Mouse (Mus musculus) cerebellum, postnatal 25 days (tissue): Measurements from ENCODE around the gene Rap1b.
A peak's percentile ranks its signal among the peaks of the same experiment; 100 is the strongest.

ENCODE experiments used
- DNase-seq, 2 experiments: peaks; one replicate each; pipeline ENCODE4 v3.0.0; 2021; ENCODE audit warnings: mixed read lengths in 2 of 2

Gene Rap1b

DNA sequence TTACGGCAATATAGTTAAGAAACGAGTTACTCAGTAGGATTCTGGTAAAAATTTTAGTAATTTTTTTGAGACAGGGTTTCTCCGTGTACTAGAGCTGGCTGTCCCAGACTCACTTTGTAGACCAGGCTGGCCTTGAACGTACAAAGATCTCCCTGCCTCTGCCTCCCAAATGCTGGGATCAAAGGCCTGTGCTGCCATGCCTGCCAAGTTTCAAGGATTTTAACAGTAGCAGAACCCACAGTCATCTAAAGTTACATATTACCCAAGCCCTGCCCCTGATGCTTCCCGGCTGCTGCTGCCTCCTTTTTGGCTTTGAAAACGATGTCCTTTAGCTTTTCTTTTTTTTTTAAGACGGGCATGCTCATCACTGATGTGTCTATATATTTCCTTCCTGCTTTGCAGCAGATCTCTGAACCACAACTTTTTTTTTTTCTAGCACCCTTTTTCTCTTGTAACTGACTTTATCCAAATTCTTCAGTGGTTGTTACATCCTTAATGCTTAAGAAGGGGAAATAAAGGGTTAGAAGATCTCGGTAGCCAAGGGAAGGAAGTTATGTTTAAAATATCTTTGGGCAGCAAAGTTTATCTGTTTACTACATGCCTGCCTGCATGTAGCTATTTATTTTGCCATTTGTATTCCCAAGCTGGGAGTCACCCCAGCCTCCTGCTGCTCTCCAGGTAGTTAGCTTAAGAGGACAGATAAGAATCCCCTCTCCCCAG lies 10.3 kb upstream of the Rap1b start:
- no peak for DNase-seq

DNA sequence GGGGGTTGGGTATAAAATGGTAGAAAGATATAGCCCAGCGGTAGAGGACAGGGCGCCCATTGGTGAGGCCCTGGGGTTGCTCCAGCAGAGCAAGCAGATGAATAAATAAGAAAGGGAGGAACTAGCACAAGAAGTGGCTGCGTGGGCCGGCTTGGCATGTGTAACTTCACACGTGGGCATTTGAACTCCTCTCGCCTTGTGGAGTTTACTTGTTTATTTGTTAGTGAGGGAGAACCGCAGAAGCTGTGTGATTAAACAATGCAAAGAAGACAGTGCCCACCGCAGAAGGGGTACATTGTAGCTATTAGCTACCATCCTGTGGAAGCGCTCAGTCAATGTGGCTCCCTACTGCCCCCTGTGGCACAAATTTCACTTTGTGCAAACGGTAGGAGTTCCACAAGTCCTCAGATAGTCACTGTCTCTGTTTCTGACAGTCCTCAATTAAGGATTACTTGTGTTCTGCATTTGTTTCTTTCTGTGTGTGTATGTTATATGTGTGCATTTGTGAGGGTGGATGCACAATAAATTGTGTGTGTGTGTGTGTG lies 6.9 kb upstream of the Rap1b start:
- DNase-seq = no peak

DNA sequence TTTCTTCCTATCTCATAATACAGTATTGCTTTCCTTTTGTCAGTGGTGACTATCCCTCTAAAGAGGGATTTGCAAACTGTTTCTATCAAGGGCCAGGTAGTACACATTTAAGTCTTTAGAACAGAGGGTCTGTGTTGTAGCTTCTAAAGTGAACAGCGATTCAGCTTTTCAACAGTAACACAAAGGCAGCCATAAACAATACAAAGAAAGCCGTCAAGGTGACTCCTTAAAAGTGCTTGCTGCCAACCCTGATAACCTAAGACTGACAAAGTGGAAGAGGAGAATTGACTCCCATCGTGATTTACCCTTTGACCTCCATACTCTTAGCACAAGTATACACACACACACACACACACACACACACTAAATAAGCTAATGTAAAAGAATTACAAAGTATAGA lies 3.1 kb upstream of the Rap1b start:
- no peak for DNase-seq

DNA sequence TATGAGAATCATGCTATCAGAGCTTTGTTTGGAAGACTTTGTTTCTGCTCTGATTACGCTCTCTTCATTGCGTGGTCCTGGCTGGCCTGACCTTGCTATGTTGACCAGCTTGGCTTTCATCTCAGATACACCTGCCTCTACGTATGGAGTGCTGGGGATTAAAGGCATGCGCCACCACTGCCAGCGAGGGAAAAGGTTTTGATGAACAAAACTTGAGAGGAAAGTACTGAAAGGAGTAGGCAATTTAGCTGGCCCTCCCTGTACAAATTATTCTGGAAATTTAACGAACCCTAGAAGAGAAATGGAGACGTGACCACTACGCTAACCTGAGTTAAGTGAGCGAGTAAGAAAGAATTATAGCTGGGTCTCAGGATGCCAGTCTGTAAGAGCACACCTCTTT lies 961 bp upstream of the Rap1b start:
- DNase-seq = peak in 1 of 2 experiments; percentile 15

DNA sequence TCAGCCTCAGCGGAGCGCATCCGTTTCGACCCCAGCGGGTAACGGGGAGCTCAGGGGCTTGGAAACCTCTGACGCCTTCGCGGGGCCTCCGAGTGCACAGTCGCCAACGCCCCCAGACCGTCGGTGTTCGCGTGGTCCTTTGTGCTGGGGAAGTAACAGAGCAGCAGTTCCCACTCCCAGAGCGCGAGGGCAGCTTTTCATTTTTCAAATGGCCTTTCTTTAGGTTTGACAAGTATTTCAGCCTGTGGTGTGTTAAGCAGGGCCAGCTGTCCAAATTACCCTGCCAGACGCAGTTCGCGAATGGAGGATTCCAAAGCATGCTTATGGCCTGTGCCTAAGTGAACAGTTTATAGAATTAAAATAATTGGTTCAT lies 411 bp upstream of the Rap1b start:
- no peak for DNase-seq

DNA sequence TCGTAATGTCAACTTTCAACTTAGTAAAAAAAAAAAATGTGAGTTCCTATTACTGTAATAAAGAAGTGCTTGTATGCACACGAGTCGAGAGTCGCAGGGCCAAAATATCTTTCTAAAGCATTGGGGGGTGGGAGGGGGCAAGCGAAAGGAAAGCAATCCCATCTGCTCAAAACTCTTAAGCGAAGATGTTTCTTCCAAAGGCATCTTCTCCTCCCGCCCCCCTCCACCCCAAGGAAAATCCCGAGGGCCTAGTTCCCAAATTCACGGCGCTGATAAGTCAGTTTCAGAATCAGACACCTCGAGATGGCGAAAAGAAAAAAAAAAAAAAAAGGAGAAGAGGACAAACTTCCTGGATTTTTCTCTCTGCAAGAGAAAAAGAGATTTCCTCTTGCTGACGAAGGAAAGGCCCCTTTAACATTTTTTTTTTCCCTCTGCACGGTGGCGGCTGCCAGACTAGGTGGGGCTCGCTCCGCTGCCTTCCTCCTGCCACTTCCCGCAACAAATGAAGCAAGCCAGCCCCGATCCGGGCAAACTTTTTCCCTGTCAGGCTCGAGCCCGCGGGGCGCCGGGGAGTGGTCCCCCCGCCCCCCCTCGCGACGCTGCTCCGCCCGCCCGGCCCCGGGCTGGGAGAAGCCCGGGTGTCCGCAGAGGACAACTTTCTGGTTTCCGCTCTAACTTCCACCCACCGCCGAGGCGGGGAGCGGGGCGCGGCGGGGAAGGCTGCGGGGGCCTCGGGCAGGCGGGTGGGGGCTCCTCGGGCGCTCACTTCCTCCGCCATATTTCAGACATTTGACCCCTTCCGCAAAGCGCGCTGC lies 846 bp downstream of the Rap1b start:
- peak; percentile 65 to 71 for DNase-seq

DNA sequence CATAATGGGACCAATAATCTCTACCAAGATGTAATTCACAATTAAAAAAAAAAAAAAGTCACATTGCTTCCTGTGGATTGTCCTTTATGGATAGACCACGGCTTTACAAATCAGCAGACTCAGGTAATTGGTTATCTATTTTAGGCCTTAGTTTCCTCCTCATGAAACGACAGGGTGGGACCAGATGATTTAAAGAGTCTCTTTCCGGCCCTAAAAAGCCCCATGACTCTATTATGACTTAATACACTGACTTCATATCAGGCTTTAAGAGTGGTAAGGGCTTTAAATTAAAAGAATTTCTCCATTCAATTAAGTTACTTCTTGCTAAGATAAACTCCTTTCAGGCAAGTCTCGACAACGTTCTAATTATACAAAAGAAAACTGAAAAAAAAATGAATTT lies 1.6 kb downstream of the Rap1b start:
- DNase-seq = no peak

DNA sequence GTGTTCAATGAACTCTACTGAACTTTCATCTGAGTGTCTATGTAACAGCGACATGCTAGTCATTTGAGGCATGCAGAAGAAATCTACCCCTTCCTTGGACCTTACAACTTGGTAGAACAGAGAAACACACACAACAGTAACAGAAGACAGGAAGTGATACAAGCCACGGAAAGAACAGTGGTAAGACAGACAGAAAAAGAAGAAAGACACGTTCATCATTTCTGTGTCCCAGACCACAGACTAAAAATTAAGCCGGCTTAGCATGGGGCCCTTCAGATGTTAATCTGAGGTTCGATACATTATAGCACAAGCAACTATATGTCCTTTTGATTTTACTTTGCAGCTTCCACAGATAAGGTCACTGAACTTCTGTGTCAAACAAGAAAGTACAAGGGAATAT lies 2.1 kb downstream of the Rap1b start:
- no peak for DNase-seq

DNA sequence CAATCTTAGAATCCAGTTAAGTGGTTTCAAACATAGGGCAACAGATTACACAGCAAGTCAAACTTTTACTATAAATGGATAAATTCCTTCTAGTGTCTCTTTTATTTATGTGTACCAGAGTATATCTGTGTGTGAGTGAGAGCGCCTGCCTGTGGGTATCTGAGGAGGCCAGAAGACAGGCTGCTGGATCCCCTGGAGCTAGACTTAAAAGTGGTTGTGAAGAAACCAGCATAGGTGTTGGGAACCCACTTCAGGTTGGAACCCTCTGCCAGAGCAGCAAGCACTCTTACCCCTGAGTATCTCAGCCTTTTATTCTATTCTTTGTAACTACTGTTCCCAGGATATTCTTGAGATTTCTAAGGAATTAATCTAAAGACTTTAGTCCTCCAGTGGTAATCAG lies 4.1 kb downstream of the Rap1b start:
- no peak for DNase-seq

DNA sequence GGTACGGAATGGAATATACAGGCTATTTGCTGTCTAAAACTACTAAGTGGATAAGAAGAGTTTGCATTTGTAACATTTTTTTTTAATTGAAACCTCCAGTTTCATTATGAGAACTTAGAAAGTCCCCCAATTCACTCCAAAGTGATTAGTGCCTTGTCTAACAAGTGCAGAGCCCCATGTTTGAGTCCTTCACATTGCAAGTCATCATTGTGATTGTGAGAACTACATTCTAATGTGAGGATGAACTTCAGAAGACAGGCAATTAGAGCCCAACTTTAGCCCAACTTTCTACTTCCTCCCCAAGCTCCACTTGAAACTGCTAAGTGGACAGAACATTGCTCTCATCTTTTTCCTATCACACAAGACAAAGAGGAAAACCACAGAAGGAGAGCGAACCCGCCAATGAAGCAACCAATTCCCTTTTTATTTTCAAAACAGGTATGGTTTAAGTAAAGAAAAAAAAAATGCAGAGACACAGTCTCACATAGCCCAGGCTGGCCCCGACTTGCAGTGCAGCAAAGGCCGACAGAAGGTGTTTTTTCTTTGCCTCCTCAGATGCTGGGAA lies 5.3 kb downstream of the Rap1b start:
- no peak for DNase-seq

DNA sequence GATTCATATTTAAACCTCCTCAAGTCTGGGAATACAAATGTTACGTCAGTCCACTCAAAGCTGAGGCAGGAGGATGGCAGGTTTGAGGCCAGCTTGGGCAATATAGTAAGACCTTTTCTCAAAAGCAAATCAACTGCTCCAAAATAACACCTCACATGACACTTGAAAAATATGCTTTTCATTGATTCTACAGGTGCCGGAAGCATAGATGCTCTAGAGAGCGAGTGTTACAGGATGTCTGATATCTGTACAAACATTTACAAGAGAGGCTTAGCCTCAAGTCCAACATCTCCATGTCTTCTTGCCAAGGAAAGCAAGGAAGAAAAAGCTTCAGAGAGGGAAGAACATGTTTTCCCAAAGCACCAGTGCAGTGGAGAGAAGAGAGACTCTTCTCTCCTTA lies 6.1 kb downstream of the Rap1b start:
- DNase-seq = no peak

DNA sequence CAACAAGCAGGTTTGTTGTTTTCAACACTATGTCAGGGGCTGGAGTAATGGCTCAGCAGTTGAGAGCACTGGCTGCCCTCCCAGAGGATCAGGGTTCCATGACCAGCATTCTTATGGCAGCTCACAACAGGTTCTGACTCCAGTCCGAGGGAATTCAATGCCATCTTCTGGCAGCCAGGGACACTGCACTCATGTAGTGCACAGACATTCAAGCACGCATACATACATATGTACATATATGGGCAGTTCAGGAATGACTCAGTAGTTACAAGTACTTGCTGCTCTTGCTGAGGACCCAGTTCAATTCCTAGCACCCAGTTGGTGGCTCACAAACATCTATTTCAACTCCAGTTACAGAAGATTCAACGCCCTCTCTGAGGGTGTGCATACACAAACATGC lies 6.9 kb downstream of the Rap1b start:
- no peak for DNase-seq

DNA sequence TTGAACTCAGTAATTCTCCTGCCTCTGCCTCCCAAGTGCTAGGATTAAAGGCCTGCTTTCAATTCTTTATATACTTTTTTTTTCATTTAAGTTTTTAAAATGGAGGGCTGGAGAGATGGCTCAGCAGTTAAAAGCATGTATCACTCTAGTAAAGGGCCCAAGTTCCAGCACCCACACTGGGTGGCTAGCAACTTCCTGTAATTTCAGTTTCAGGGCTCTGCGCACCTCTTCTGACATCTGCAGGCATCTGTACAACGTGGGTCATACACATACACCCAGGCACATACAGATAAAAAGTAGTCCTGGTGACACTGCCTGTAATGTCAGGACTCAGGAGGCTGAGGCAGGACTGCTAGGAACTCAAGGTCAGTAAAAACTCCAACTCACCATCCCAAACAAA lies 9.5 kb downstream of the Rap1b start:
- no peak for DNase-seq

DNA sequence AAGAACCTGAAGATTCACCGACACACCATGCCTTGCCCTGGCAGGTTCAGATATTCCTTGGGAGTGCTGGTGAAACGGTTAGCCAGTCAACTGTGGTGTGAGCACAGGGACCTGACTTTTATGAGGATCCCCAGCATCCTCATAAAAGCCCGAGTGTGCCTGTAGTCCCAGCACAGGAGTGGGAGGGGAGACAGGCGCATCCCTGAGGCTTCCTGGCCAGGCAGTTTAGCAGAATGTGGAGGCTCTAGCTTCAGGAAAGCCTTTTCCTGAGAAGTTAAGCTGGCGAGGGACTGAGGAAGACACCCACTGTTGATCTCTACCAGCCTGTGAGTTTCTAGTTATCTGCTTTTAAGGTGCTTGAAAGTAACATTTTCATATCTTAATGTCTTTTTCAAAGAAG lies 10.4 kb downstream of the Rap1b start:
- no peak for DNase-seq

DNA sequence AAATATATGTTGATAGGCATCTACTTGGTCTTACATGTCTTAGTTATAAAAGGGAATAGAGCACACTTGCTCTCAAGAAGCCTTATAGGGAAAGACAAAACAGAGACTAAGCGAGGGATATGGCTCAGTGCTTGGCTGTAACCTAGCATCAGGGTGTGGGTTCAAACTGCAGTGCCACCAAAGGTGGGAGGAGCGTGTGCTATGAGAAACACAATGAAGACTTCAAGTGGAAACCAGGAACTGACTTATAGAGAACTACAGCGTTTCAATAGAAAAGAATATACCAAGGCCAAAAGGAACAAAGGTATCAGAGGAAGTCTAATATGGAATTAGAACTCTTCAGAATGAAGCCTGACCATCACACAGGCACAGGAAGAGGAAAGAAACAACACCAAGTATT lies 15.0 kb downstream of the Rap1b start:
- no peak for DNase-seq

DNA sequence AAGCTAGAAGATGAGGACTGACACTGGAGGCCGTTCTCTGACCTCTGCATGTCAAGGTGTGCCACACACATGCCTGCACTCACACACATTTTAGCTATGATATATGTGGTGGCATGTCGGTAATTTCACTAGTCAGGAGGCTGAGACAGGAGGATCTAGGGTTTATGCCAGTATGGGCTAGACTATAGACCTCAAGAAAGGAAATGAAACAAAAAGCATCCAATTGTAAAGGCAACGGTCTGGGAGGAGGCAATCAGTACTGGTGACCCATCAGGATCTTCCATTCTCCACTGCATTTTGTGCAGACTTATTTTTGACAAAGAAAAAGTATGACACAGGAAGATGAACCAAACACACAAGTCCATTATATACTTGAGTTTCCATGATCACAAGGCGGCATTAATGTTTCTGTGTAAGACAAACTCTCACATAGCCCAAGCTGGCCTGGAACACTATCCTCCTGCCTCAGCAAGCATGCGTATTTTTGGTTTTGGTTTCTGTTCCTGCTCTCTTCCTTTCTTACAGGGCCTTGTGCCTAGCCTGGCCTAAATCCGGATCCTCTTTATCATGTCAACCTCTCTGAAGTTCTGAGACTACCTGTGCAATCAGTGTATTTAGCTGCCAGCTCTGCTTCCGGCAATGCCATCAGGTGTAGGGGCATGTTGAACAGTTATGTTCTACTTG lies 16.2 kb downstream of the Rap1b start:
- no peak for DNase-seq

DNA sequence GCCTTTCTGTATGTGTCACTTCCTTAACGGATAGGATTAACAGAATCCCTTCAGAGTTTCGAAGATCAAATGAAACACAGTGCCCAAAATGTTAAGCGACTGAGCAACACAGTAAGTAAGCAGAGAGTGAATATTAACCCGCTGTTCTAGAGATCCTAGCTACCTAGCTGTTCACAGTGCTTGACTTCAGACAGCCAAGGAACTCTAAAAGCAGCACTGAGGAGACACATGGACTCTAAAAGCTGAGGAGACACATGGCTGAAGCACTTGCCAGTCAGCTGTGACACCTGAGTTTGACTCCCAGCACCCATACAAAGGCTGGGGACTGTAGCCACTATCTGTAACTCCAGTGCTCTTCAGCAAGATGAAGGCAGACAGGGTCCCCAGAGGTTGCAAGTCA lies 16.8 kb downstream of the Rap1b start:
- DNase-seq = no peak

DNA sequence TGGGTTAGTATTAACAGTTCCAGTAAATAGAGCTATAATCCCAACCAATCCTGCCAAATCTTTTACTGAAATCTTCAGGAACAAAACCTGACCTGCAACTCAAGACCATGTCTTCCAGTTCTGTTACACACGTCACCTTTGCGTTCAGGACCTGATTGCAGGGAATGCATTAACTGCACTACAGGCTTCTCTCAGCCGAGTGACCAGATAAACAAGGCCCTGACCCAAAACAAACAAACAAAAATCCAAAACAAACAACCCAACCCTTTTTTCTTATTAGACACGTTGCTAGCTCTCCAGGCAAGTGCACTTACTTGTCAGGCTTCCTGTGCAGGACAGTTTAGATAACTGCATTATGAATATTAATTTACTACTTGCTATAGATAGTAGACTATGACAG lies 17.3 kb downstream of the Rap1b start:
- DNase-seq = no peak

DNA sequence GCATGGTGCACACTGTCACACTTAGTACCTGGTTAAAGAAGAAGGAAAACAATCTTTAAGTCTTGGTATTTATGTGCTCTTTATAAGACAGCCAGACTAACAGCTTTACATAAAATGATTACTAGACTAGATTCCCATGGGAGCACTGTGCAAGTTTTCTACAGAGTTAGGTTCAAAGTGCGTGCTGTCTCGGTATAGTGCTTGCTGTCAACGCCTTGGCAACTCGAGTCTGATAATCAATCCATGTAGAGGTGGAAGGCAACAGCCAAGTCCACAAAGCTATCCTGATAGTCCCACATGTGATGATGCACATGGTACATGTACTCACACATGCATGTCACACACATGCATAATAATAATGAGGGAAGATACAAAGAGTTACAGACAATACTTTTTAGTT lies 21.2 kb downstream of the Rap1b start:
- DNase-seq = no peak

DNA sequence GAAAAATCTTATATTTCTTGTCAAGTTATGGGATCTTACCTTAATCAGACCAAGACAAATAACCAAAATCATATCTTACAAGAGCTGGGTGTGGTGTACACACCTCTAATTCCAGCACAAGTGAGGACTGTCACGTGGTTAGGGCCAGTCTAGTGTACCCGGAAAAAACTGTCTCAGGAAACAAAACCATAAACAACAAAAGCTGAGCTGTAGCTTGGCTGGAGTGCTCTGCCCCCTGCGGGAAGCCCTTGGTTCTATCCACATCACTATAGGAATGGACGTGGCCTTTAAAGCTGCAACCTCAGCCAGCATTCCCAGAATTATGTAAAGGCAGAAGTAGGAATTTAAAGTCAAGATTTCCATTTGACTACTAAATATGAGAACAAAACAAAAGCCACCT lies 21.7 kb downstream of the Rap1b start:
- no peak for DNase-seq

DNA sequence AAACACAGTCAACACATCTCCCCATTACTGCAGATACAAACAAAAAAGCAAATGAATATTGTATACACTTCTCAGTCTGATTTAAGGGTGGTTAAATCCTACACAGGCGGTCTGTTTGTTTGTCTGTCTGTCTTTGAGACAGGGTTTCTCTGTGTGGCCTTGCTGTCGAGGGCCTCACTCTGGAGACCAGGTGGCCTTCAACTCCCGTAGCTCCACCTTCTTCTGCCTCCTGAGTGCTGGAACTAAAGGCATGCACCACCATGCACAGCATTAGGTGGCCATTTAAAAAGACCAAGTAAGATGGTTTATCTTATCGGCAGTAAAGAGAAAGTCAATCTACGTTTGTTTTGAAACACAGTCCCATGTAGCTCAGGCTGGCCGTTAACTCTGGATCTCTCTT lies 22.5 kb downstream of the Rap1b start:
- no peak for DNase-seq

DNA sequence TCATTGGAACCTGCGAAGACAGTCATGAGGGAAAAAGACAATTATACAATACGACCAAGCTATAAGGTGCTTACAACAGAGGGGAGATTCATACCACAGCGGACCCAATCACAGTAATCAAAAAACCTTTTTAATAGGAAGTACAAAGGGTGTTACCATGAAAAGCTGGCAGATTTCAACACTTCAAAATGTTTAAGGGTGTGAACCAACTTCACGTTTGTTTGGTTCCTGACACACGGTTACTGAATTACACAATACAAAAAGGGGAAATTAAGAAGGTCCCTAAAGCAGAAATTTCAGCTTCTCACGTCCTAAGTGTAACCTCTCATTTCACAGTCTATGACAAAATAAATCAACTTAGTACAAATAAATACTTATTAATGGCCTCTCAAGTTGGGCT lies 27.2 kb downstream of the Rap1b start:
- DNase-seq = no peak

DNA sequence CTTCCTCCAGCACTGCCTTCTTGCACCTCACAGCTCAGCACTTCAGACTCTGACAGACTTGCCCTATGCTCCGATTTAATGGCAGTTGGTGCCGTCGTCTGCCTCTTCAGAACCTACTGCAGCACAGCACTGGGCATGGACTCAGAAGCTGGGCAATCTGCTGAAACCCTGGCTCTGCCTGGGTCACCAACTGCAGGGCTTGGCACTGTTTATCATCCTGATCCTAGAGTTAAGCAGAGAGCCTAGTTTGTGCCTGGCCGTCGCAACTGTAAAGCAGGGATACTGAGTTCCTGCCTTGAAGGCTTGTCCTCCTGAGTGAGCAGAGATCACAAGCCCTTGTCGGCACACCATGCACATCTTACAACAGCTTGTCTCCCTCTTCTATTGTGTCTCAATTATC lies 29.1 kb downstream of the Rap1b start:
- DNase-seq = no peak

DNA sequence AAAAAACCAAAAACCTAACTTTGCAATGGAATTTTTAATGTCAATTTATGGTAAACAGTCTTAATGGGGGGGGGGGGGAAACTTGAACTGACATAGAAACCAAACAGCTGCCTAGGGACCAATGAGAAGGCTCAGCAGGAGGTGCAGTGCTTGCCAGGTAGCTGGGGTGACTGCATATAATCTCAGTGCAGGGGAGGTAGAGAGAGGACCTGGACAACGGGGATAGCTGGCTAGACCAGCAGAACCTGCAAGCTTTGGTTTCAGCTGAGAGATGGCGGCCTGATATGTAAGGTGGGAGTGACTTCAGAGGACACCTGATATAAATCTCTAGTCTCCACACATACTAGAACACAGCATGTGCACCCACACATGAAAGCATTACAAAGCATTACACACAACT lies 33.3 kb downstream of the Rap1b start:
- no peak for DNase-seq
